Mouse (Mus musculus) G1E (cell line): ENCODE results near the gene Gcnt7.

ENCODE experiments used
- CTCF ChIP-seq: IDR thresholded peaks from 2 replicates; pipeline ENCODE4 v1.5.1; 2012; ENCODE audit warnings: low read depth, low read length, inconsistent platforms, mixed read lengths
- GATA1 ChIP-seq: IDR thresholded peaks from 2 replicates; pipeline ENCODE4 v1.6.1; 2012; ENCODE audit warnings: borderline replicate concordance, low read length, inconsistent platforms, mixed read lengths
- GATA2 ChIP-seq: IDR thresholded peaks from 2 replicates; pipeline ENCODE4 v1.6.1; 2012; ENCODE audit warnings: low read depth, low read length, inconsistent platforms, borderline replicate concordance
- TAL1 ChIP-seq: conservative IDR thresholded peaks from 2 replicates; pipeline ENCODE4 v1.6.1; 2012; ENCODE audit warnings: low read depth, low read length, inconsistent platforms, mixed read lengths

DNA sequence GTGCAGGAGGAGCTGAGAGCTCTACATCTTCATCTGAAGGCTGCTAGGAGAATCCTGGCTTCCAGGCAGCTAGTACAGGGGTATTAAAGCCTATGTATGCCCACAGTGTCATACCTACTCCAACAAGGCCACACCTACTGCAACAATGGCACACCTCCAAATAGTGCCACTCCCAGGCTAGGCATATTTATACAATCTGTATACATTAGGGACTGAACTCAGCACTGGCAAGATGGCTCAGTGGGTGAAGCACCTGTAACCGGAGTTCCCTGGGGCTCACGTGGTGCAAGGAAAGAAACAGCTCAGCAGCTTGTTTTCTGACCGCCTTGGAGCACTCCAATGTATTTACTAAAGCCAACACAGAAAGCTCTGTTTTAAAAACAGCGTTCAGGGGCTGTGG, 12.8 kb downstream of the Gcnt7 start:
- TF ChIP-seq CTCF (no peak), GATA2 (no peak), GATA1 (no peak), TAL1 (no peak)
